7 mouse cellular contexts compared by ENCODE assay signal in the genomic region with DNA sequence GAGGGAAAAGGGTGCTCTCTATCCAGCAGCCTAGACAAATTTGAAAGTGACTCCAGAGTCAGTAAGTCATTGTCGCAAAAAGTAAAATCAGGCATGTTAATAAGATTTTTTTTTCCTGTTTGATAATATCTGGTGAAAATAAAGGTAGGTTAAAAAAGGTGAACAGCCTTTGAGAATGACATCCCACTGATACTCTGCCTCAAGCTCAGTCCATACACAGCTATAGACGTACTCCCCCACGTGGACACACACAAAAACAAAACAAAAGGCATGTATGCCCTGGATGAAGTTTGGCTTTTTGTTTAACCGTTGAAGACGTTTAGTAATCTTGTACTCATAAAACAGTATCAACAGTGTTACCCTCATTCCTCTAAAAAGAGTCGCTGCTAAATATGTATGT. TPM values are rescaled to one million over a fixed set of nuclear protein-coding genes. Genes with fewer than 3 reads are reported as not detected.
DNase-seq lines count a peak whose midpoint lies in the region; ATAC-seq lines count a peak whose summit lies in the region.

No protein-coding gene starts in this region.

- H3K4me2 ChIP-seq in neural tube, embryonic 14.5 days (ENCODE audit: low read depth, low read length) = peak overlapping the region; percentile 66

- H3K4me1 ChIP-seq in neural tube, embryonic 14.5 days (ENCODE audit: control insufficient read depth, insufficient read depth, low read length) = peaks cover 10% of the 10 kb centered on the region; the same call in 1 of the 2 replicates

- 43% methylated on average over 6 of the region's 6 CpGs for WGBS in neural tube, embryonic 14.5 days

- peak overlapping the region; percentile 76; the same call in 1 of the 2 replicates for H3K4me3 ChIP-seq in neural tube, embryonic 14.5 days (ENCODE audit: low read depth, low read length)

- DNase-seq in 3T3-L1 (ENCODE audit: low read depth, low spot score) (peak; percentile 65), 416B (ENCODE audit: low read depth) (peak; percentile 72), liver (peak; percentile 3)
- peak; percentile 49 to 53 for DNase-seq in cerebellum, postnatal 10 days
- peak; percentile 20 to 28 for DNase-seq in heart, postnatal 10 days
- DNase-seq in right cerebral cortex, postnatal 36 days (ENCODE audit: low spot score in 2 of 2) = no peak

- H3K27me3 ChIP-seq in neural tube, embryonic 14.5 days (ENCODE audit: control insufficient read depth, insufficient read depth, low read length) = no peaks in the 10 kb centered on the region

- H3K9me3 ChIP-seq in neural tube, embryonic 14.5 days (ENCODE audit: control insufficient read depth, low read length) = no peaks in the 10 kb centered on the region

- H3K36me3 ChIP-seq in neural tube, embryonic 14.5 days (ENCODE audit: control insufficient read depth, insufficient read depth, low read length) = no peaks in the 10 kb centered on the region

- ATAC-seq in neural tube, embryonic 14.5 days (ENCODE audit: low read depth) = no peak

- no peak overlapping the region for H3K9ac ChIP-seq in neural tube, embryonic 14.5 days (replicated peaks; ENCODE audit: low read depth, low read length)

- no peak overlapping the region; the same call in 1 of the 2 replicates for H3K27ac ChIP-seq in neural tube, embryonic 14.5 days (ENCODE audit: low read depth, low read length)

- intact Hi-C loops in heart, postnatal 10 days (cut with DNase I) = loop anchor here (5.0 to 10.0 kb wide), 4 partner anchors 181 to 946 kb away; no protein-coding TSS in a partner anchor

RNA-seq across cellular contexts. Expression of a gene that starts 1.0 kb away (rescaled TPM):
- total RNA-seq in heart, postnatal 10 days (2021) = 10 to 100 TPM in 1 of 2 experiments, 1 to 10 TPM in 1; 8.2 to 10.2 TPM
- 13.3 and 14.1 TPM in 2 replicates for polyA plus RNA-seq in neural tube, embryonic 14.5 days (2014; fragmentation: Nextera tagmentation; extraction: Ambion mirVana)

RNA-seq across cellular contexts. Expression of a gene that starts 1.1 kb away (rescaled TPM):
- total RNA-seq in heart, postnatal 10 days (2021) = 1 to 10 TPM; 8.4 to 9.2 TPM
- 19.5 and 25.6 TPM in 2 replicates for polyA plus RNA-seq in neural tube, embryonic 14.5 days (2014; fragmentation: Nextera tagmentation; extraction: Ambion mirVana)

Comparison
In these comparisons a context has a peak if more than half of its experiments do, and no peak if none do; other contexts are left out.
1. DNase-seq: peak in 3T3-L1 (single experiment), 416B (single experiment), cerebellum, postnatal 10 days (2 of 2), heart, postnatal 10 days (2 of 2) and liver (single experiment); none in right cerebral cortex, postnatal 36 days (0 of 2).